Mouse (Mus musculus): Measurements from ENCODE around the gene Chd2. TPM values are rescaled to one million over a fixed set of nuclear protein-coding genes. Genes with fewer than 3 reads are reported as not detected.

Gene Chd2
- polyA plus RNA-seq, 1 experiment from 2014 or later = 45.1 TPM

- Histone ChIP-seq H3K4me3 (peak overlapping the region; percentile 94), H3K36me3 (replicated peaks) (peaks cover 51% of the 10 kb centered on the region), H3K27me3 (ENCODE audit: poor library complexity, severe bottlenecking) (0 out of 2 replicates have a peak, but pooled peaks cover 7% of the 10 kb centered on the region), H3K4me1 (peaks cover 86% of the 10 kb centered on the region), H3K27ac (peak overlapping the region; percentile 98), H3K9me3 (no peaks in the 10 kb centered on the region)
- 62% methylated on average over 4 of the region's 4 CpGs for WGBS
- no peak for DNase-seq (ENCODE audit: extremely low spot score, low spot score)
Observed at GRCm38 (mm10) chr7:73394013-73394409, 147.6 kb downstream of the Chd2 start.

DNA sequence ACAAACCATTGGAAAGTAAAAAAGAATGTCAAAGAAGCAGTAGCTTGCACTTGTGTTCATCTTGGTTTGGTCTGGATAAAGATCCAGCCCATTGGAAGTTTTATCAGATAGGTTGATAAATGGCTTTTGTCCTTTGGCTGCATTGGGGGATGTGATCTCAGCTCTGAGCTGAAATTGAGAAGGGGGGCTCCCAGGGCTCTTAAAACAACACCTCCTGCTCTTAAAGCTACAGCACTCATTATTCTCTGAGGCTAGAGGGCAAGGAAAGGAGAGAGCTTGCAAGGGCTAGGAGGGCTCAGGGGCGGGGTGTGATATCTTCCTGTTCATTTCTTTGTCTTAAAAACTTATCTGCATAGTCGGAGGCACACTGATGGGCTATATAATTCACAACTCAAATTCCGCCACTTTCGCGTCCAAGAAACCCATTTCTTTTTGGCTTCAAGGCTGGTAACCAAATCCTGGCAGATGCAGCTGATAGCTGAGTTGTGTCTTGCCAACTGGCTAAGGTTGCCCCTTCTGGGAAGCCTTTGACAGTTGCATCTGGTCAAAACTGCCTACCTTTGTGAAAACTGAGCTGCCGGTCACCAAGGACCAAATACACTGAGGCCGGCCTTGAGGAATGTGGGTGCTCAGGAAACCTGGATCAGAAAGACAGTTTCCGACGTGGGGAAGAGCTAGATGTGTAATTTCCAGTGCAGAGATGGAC lies 148.2 kb downstream of the Chd2 start:
- no peaks in the 10 kb centered on the region for H3K9me3 ChIP-seq
- peaks cover 56% of the 10 kb centered on the region for H3K36me3 ChIP-seq (replicated peaks)
- H3K27ac ChIP-seq = peak overlapping the region; percentile 98
- WGBS = 51% methylated on average over 9 of the region's 9 CpGs
- H3K4me3 ChIP-seq = peak overlapping the region; percentile 94
- H3K4me1 ChIP-seq = peaks cover 85% of the 10 kb centered on the region
- peak; percentile 33 for DNase-seq (ENCODE audit: extremely low spot score, low spot score)
- H3K27me3 ChIP-seq (ENCODE audit: poor library complexity, severe bottlenecking) = 0 out of 2 replicates have a peak, but pooled peaks cover 7% of the 10 kb centered on the region

- peak overlapping the region; percentile 94 for H3K4me3 ChIP-seq
- H3K4me1 ChIP-seq = peaks cover 76% of the 10 kb centered on the region
- no peaks in the 10 kb centered on the region for H3K9me3 ChIP-seq
- H3K27me3 ChIP-seq (ENCODE audit: poor library complexity, severe bottlenecking) = 0 out of 2 replicates have a peak, but pooled peaks cover 7% of the 10 kb centered on the region
- H3K27ac ChIP-seq = peak overlapping the region; percentile 98
- peaks cover 57% of the 10 kb centered on the region for H3K36me3 ChIP-seq (replicated peaks)
- peak; percentile 51 for DNase-seq (ENCODE audit: extremely low spot score, low spot score)
- WGBS = 0% methylated on average over 9 of the region's 9 CpGs
Observed at GRCm38 (mm10) chr7:73392359-73392758, 149.3 kb downstream of the Chd2 start.

- Histone ChIP-seq H3K27me3 (ENCODE audit: poor library complexity, severe bottlenecking) (0 out of 2 replicates have a peak, but pooled peaks cover 7% of the 10 kb centered on the region), H3K4me3 (peak overlapping the region; percentile 94), H3K9me3 (no peaks in the 10 kb centered on the region), H3K27ac (peak overlapping the region; percentile 98), H3K36me3 (replicated peaks) (peaks cover 56% of the 10 kb centered on the region), H3K4me1 (peaks cover 76% of the 10 kb centered on the region)
- DNase-seq (ENCODE audit: extremely low spot score, low spot score) = peak; percentile 55
- WGBS = under 1% methylated on average over 39 of the region's 39 CpGs
Observed at GRCm38 (mm10) chr7:73391518-73392321, 149.9 kb downstream of the Chd2 start.

DNA sequence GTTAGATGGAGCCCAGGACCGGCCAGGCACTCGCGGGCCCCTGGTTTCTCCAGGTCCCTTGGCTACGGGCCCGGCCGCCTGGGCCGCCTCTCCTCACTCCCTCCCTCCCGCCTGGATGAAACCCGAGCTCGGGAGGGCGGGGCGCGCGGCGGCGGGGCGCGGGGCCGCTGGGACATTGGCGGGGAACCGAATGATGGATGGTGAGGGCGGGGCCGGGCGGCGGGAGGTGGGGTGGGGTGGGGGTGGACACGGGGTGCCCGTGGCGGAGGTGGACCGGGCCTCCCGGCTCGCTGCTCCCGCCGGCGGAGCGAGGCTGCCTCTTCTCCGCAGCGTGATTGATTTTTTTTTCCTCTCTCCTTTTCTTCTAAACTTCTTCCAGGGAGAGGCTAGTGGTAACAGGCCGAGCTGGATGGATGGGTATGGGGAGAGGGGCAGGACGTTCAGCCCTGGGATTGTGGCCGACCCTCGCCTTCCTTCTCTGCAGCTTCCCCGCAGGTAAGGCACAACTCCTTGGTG lies 150.6 kb downstream of the Chd2 start:
- Histone ChIP-seq H3K36me3 (replicated peaks) (peaks cover 49% of the 10 kb centered on the region), H3K9me3 (no peaks in the 10 kb centered on the region), H3K27me3 (ENCODE audit: poor library complexity, severe bottlenecking) (0 out of 2 replicates have a peak, but pooled peaks cover 7% of the 10 kb centered on the region), H3K27ac (peak overlapping the region; percentile 98), H3K4me1 (peaks cover 76% of the 10 kb centered on the region), H3K4me3 (peak overlapping the region; percentile 94)
- peak; percentile 86 for DNase-seq (ENCODE audit: extremely low spot score, low spot score)
- 1% methylated on average over 32 of the region's 42 CpGs for WGBS

DNA sequence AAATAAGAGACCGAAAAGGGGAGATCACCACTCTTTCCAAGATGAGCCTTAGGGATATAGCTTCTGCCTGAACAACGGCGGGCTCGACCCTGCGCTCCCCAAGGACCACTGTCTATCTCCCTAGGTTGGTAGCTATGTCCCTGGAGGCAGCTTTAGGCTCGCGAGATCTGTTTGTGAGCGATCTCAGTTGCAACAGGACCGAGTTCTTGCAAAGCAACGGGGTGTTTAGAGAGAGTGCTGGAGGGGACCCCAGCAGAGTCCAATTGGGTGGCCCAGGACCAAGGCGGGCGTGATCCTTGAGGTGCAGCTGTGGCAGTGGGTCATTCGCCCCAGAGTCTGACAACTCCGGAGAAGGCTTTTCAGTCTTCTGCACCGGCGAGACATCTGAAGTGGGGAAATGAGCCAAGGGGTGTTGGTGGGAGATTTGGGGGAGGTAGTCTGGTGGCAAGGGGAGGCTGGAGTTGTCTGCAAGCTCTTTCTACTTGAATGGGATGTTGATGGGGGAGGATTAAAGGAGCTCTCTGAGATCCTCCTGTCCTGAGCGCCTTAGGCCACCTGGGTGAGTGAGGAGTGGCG lies 151.1 kb downstream of the Chd2 start:
- peak; percentile 41 for DNase-seq (ENCODE audit: extremely low spot score, low spot score)
- WGBS = under 1% methylated on average over 18 of the region's 18 CpGs
- peaks cover 75% of the 10 kb centered on the region for H3K4me1 ChIP-seq

DNA sequence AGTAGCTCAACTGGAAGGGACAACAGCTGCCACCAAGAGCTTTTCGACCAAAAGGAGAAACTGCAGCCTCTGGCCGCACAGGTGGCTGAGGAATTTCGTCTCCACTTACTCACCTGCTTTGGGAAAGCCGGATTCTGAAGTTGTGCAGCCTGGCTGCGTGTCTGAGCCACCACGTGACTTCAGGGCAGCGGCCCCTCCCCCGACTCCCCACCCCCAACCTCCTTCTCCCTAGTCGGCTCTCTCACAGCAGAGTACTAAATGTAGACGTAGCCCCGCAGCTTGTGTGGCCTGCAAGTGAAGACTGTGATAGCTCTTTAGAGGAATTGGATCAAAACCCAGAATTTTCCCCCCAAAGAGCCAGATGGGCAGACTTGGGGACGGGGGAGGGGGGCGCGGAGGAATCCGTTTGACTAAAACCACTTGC lies 151.7 kb downstream of the Chd2 start:
- no peaks in the 10 kb centered on the region for H3K9me3 ChIP-seq
- DNase-seq (ENCODE audit: extremely low spot score, low spot score) = peak; percentile 69
- H3K36me3 ChIP-seq (replicated peaks) = peaks cover 44% of the 10 kb centered on the region
- peak overlapping the region; percentile 98 for H3K27ac ChIP-seq
- H3K4me3 ChIP-seq = peak overlapping the region; percentile 94
- peaks cover 73% of the 10 kb centered on the region for H3K4me1 ChIP-seq
- 1% methylated on average over 15 of the region's 15 CpGs for WGBS
- 0 out of 2 replicates have a peak, but pooled peaks cover 7% of the 10 kb centered on the region for H3K27me3 ChIP-seq (ENCODE audit: poor library complexity, severe bottlenecking)

More for the DNA sequence above, 151.1 kb downstream of the Chd2 start:
- Histone ChIP-seq H3K9me3 (no peaks in the 10 kb centered on the region), H3K4me3 (peak overlapping the region; percentile 94), H3K27ac (peak overlapping the region; percentile 98), H3K36me3 (replicated peaks) (peaks cover 44% of the 10 kb centered on the region), H3K27me3 (ENCODE audit: poor library complexity, severe bottlenecking) (0 out of 2 replicates have a peak, but pooled peaks cover 7% of the 10 kb centered on the region)

GRCm38 (mm10) chr7:73389419-73389818 lies 152.2 kb downstream of the Chd2 start:
- WGBS = 6% methylated on average over 9 of the region's 9 CpGs
- peaks cover 68% of the 10 kb centered on the region for H3K4me1 ChIP-seq

DNA sequence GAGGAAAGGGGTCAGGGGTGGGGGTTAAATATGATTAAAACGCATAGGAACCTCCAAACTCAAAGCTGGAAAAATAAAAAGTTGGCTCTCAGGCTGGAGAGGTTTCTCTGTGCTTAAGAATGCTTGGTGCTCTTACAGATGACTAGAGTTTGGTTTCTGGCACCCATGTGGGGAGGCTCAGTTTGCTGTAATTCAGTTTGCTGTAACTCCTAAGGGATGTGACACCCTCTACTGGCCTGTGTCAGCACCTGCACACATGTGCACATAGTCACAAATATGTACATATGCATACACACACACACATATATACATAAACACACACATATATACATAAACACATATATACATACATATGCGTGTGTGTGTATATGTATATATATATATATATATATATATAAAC lies 152.8 kb downstream of the Chd2 start:
- DNase-seq (ENCODE audit: extremely low spot score, low spot score) = no peak
- Histone ChIP-seq H3K4me3 (no peak overlapping the region), H3K9me3 (no peaks in the 10 kb centered on the region), H3K4me1 (peaks cover 63% of the 10 kb centered on the region), H3K27ac (no peak overlapping the region), H3K27me3 (ENCODE audit: poor library complexity, severe bottlenecking) (0 out of 2 replicates have a peak, but pooled peaks cover 7% of the 10 kb centered on the region), H3K36me3 (replicated peaks) (peaks cover 42% of the 10 kb centered on the region)
- WGBS = 71% methylated on average over 2 of the region's 2 CpGs

More at GRCm38 (mm10) chr7:73389419-73389818, 152.2 kb downstream of the Chd2 start:
- H3K27me3 ChIP-seq (ENCODE audit: poor library complexity, severe bottlenecking) = 0 out of 2 replicates have a peak, but pooled peaks cover 7% of the 10 kb centered on the region
- peak overlapping the region; percentile 98 for H3K27ac ChIP-seq
- H3K9me3 ChIP-seq = no peaks in the 10 kb centered on the region
- peak overlapping the region; percentile 94 for H3K4me3 ChIP-seq
- no peak for DNase-seq (ENCODE audit: extremely low spot score, low spot score)
- H3K36me3 ChIP-seq (replicated peaks) = peaks cover 42% of the 10 kb centered on the region

DNA sequence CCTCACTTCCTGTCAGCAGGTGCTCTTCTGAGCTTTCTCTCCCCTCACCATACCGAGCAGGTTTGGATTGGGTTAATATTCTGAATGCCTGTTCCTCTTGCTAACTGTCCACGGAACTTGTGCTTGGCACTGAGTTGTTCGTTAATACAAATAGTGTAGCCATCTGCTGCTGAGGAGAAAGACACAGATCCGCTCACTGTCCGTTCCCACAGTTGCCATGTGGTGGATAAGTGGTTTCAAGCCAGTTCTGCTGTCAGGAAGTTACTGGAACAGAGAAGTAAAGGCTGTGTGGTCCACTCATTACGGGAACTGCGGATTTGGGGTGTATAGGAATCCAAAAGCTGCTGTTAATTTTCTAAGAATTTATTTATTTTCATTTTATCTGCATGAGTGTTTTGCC lies 158.8 kb downstream of the Chd2 start:
- Histone ChIP-seq H3K27ac (no peak overlapping the region), H3K9me3 (no peaks in the 10 kb centered on the region), H3K4me3 (no peak overlapping the region), H3K36me3 (replicated peaks) (peaks cover 59% of the 10 kb centered on the region), H3K27me3 (ENCODE audit: poor library complexity, severe bottlenecking) (peaks cover 7% of the 10 kb centered on the region; the same call in 1 of the 2 replicates), H3K4me1 (peaks cover 70% of the 10 kb centered on the region)
- DNase-seq (ENCODE audit: extremely low spot score, low spot score) = no peak
- 91% methylated on average over 7 of the region's 7 CpGs for WGBS

DNA sequence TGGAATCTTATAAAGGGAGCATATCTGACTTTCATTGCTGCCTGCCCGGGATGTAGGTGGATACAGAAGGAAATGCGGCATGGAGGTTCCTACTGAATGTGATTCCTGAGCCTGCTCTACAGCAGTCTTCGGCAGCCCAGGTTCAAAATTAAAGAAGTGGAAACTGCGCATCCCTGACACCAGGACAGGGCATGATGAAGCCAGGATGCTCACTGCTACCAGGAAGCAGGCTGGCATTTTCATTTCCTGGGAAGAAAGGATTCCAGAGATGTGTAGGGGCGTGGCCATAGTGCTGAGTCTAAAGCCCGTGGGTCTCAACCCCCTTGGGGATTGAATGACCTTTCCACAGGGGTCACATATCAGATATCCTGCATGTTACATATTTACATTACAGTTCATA lies 163.6 kb downstream of the Chd2 start:
- Histone ChIP-seq H3K27me3 (ENCODE audit: poor library complexity, severe bottlenecking) (peaks cover 39% of the 10 kb centered on the region), H3K27ac (peak overlapping the region; percentile 97), H3K4me3 (peak overlapping the region; percentile 92), H3K4me1 (peaks cover 90% of the 10 kb centered on the region), H3K36me3 (replicated peaks) (peaks cover 29% of the 10 kb centered on the region), H3K9me3 (no peaks in the 10 kb centered on the region)
- DNase-seq (ENCODE audit: extremely low spot score, low spot score) = no peak
- WGBS = 70% methylated on average over 6 of the region's 6 CpGs

GRCm38 (mm10) chr7:73377307-73377706 lies 164.3 kb downstream of the Chd2 start:
- peak; percentile 25 for DNase-seq (ENCODE audit: extremely low spot score, low spot score)
- H3K27ac ChIP-seq = peak overlapping the region; percentile 97
- H3K4me1 ChIP-seq = peaks cover 91% of the 10 kb centered on the region
- H3K9me3 ChIP-seq = no peaks in the 10 kb centered on the region
- H3K27me3 ChIP-seq (ENCODE audit: poor library complexity, severe bottlenecking) = peaks cover 46% of the 10 kb centered on the region
- H3K4me3 ChIP-seq = peak overlapping the region; percentile 92
- peaks cover 22% of the 10 kb centered on the region; the same call in 1 of the 2 replicates for H3K36me3 ChIP-seq (replicated peaks)
- 31% methylated on average over 12 of the region's 12 CpGs for WGBS

Data from forebrain, embryonic 10.5 days (tissue).